Mouse (Mus musculus) macrophage (primary cell): ENCODE measurements at regions not wholly inside any gene's neighbourhood (a gene's known extent, or its start where the extent isn't known, plus 50 kb on each side); places are given as distances from the start of the nearest gene placed in this dataset.
"Not testable (repeated sequence)": the region's sequence is repeated elsewhere in the genome, so short reads cannot be mapped to it uniquely, and the experiment has no call there.

ENCODE experiments used
- H3K27ac ChIP-seq: fragments of 350-480 bp; formaldehyde crosslinking; 2 replicates; pipeline ENCODE4 v1.9.0; 2021
- H3K36me3 ChIP-seq: fragments of 350-480 bp; formaldehyde crosslinking; 2 replicates; pipeline ENCODE4 v1.9.0; 2021; ENCODE audit errors: inconsistent target
- H3K4me3 ChIP-seq: fragments of 350-480 bp; formaldehyde crosslinking; 2 replicates; pipeline ENCODE4 v1.9.0; 2021; ENCODE audit errors: inconsistent target
- H3K79me2 ChIP-seq: fragments of 350-480 bp; formaldehyde crosslinking; 2 replicates; pipeline ENCODE4 v1.9.0; 2021; ENCODE audit errors: inconsistent target
- WGBS: methylation state at CpG from one replicate; pipeline ENCODE4 v1.1.7; 2026; ENCODE audit warnings: inconsistent platforms; ENCODE audit not compliant: missing documents; 5-methylcytosine and 5-hydroxymethylcytosine counted together

DNA sequence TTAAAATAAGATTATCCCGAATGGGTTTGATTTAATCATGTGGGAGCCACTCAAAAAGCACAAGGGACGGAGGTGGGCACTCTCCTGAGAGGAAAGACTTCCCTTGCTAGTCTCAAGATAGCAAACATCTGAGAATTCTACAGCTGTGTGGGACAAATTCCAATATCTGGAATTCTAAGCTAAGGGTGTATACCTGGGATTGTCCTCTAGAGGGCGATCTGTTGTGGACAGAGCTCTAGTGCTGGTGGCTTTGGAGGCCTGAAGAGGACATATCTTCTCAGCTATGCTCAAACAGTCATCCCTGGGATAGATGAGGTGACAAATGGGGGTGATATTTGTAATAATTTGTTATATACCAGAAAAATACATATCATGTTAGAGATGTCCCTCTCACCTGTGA is 132.8 kb upstream of the Rasgrp1 start:
- no peak overlapping the region for H3K27ac ChIP-seq
- no peak overlapping the region for H3K4me3 ChIP-seq
- no peaks in the 10 kb centered on the region for H3K79me2 ChIP-seq
- 67% methylated on average over 3 of the region's 3 CpGs for WGBS
- no peaks in the 10 kb centered on the region for H3K36me3 ChIP-seq

DNA sequence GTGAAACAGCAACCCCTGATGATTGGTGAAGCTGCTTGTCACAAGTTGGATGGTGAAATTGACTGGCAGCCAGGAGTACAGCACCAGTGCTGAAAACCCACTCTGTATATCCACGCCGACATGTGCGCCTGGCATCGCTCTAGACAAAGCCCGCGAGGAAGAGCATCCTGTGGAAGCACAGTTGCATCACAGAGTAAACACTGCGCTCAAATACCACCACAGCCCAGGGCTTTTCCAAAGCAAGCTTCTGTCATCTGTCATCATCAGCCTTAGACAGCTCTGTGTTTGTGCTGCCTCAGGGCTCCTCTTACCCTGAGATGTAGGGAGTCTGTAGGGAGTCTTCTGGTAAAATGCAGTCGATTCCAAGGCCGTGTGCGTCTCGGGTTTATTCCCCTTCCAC is 134.7 kb upstream of the Rasgrp1 start:
- 92% methylated on average over 5 of the region's 11 CpGs for WGBS
- not testable (repeated sequence) for H3K36me3 ChIP-seq, H3K4me3 ChIP-seq, H3K79me2 ChIP-seq, H3K27ac ChIP-seq

DNA sequence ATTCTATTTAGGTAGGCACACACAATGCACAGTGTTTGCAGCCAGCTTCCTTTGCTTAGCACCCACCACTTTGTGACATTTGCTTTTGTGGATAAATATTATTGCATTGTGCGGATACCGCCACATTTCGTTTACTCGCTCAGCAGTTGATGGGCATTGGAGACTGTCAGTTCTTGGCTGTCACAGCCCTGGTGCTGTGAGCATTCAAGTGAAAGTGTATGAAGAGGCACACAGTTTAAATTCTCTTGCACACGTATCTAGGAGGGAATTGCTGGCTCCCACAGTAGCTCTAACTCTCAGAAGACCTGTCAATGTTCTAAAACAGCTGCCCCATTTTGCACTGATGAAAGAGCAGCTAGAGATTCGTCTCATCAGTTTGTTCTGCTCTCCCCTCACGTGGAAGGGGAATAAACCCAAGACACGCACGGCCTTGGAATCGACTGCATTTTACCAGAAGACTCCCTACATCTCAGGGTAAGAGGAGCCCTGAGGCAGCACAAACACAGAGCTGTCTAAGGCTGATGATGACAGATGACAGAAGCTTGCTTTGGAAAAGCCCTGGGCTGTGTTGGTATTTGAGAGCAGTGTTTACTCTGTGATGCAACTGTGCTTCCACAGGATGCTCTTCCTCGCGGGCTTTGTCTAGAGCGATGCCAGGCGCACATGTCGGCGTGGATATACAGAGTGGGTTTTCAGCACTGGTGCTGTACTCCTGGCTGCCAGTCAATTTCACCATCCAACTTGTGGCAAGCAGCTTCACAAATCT is 136.6 kb upstream of the Rasgrp1 start:
- 89% methylated on average over 12 of the region's 16 CpGs for WGBS
- H3K36me3 ChIP-seq, H3K27ac ChIP-seq, H3K4me3 ChIP-seq, H3K79me2 ChIP-seq: not testable (repeated sequence)

GRCm38 (mm10) chr2:117486447-117486846 is 143.6 kb upstream of the Rasgrp1 start:
- Histone ChIP-seq H3K4me3 (no peak overlapping the region), H3K79me2 (no peaks in the 10 kb centered on the region), H3K27ac (no peak overlapping the region), H3K36me3 (no peaks in the 10 kb centered on the region)
- 88% methylated on average over 2 of the region's 2 CpGs for WGBS

GRCm38 (mm10) chr2:117498565-117498964 is 155.8 kb upstream of the Rasgrp1 start:
- Histone ChIP-seq H3K27ac (no peak overlapping the region), H3K4me3 (no peak overlapping the region), H3K36me3 (no peaks in the 10 kb centered on the region), H3K79me2 (no peaks in the 10 kb centered on the region)
- 97% methylated on average over 5 of the region's 5 CpGs for WGBS

GRCm38 (mm10) chr2:117502611-117503010 is 159.8 kb upstream of the Rasgrp1 start:
- no peak overlapping the region for H3K4me3 ChIP-seq
- H3K36me3 ChIP-seq = no peaks in the 10 kb centered on the region
- H3K27ac ChIP-seq = no peak overlapping the region
- no peaks in the 10 kb centered on the region for H3K79me2 ChIP-seq

DNA sequence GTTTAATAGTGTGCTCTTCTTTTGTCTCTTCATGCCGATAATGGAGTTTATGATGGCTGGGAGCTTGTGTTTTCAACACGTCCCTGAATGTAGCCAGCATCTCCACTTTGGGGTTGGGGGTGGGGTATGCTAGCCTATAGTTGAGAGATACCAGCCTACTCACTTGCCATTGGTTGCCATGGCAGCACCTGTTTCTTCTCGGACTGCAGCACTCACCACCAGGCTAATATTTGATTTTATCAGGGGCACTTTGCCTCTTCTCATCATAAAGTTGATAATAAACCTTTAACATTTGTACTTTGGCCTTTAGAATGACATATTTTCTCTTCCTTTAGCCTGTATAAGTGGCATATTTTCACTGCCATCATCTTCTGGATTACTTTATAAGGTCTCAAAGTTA is 168.9 kb upstream of the Rasgrp1 start:
- no peaks in the 10 kb centered on the region for H3K36me3 ChIP-seq
- no peak overlapping the region for H3K27ac ChIP-seq
- no peak overlapping the region for H3K4me3 ChIP-seq
- no peaks in the 10 kb centered on the region for H3K79me2 ChIP-seq
- 85% methylated on average over 3 of the region's 3 CpGs for WGBS

- no peaks in the 10 kb centered on the region for H3K79me2 ChIP-seq
- H3K4me3 ChIP-seq = no peak overlapping the region
- H3K36me3 ChIP-seq = no peaks in the 10 kb centered on the region
- H3K27ac ChIP-seq = no peak overlapping the region
- 95% methylated on average over 9 of the region's 9 CpGs for WGBS
Observed at GRCm38 (mm10) chr2:117512551-117512950, 169.8 kb upstream of the Rasgrp1 start.

DNA sequence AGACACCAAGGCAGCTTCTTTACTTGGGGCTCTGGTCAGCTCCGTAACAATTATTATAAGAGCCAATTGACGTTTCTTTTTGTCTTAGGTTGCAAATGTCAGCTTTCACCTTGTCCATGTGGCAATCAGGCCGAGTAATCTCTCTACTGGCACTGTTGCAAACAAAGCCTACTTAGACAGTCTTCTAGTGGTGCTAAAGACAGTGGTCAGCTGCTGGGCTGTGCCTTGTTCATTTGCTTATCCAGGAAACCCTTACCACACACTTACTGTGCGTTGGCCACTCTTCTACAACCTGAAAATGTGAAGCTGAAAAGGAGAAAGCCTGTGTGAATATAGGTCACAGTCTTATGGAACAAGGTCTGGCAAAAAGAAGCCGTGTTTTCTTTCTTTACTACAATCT is 181.6 kb upstream of the Rasgrp1 start:
- 78% methylated on average over 4 of the region's 5 CpGs for WGBS
- H3K79me2 ChIP-seq = no peaks in the 10 kb centered on the region
- no peaks in the 10 kb centered on the region for H3K36me3 ChIP-seq
- no peak overlapping the region for H3K27ac ChIP-seq
- no peak overlapping the region for H3K4me3 ChIP-seq

- WGBS = 80% methylated on average over 5 of the region's 5 CpGs
- H3K27ac ChIP-seq = no peak overlapping the region
- no peak overlapping the region for H3K4me3 ChIP-seq
- H3K36me3 ChIP-seq = no peaks in the 10 kb centered on the region
- H3K79me2 ChIP-seq = no peaks in the 10 kb centered on the region
Observed at GRCm38 (mm10) chr2:117538865-117539264, 196.1 kb upstream of the Rasgrp1 start.

GRCm38 (mm10) chr2:117539285-117539684 is 196.5 kb upstream of the Rasgrp1 start:
- no peak overlapping the region for H3K4me3 ChIP-seq
- H3K36me3 ChIP-seq = no peaks in the 10 kb centered on the region
- no peak overlapping the region for H3K27ac ChIP-seq
- no peaks in the 10 kb centered on the region for H3K79me2 ChIP-seq
- 94% methylated on average over 3 of the region's 3 CpGs for WGBS

DNA sequence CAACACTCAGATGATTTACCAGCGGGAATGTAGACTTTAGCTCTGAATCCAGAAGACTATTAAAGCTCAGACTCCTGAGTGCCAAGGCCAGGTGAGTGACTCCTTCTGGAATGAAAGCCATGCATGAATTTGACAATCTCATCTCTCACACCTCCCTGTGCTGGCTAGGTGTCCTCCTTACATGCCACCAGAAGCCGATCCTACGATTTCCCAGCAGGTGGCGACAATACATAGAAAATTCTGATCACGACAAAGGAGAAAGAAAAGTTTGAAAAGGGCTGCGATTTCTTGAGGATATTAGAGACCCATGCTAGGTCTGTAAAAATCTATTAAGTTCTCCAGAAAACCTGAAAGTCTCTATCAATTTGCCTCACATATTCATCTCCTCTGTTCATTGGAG is 198.7 kb upstream of the Rasgrp1 start:
- Histone ChIP-seq H3K36me3 (no peaks in the 10 kb centered on the region), H3K4me3 (no peak overlapping the region), H3K79me2 (no peaks in the 10 kb centered on the region), H3K27ac (no peak overlapping the region)
- 19% methylated on average over 6 of the region's 6 CpGs for WGBS

GRCm38 (mm10) chr2:117542298-117542697 is 199.5 kb upstream of the Rasgrp1 start:
- 80% methylated on average over 4 of the region's 4 CpGs for WGBS
- H3K36me3 ChIP-seq = no peaks in the 10 kb centered on the region
- H3K27ac ChIP-seq = no peak overlapping the region
- no peaks in the 10 kb centered on the region for H3K79me2 ChIP-seq
- no peak overlapping the region for H3K4me3 ChIP-seq

DNA sequence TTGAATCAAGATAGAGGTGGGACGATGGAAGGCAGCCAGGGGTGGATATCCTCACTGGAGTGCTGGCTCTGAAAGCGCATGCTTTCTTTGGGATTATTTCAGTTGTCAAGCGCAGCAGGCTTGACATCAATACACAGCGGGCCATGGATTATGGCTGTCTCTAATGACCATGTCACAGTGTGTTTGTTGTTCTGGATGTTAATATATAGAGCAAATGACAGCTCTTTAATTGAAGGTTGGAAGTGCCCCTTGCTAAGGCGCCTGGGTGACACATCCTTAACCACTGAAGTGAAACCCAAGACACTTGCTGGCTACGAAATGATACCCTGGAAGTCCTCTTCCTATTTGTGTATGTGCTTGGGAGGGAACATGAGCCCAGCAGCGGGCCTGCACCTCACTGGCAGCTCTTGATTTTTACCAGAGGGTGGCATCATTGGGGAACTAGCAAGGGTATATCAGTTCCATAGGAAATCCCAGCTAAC is 200.5 kb upstream of the Rasgrp1 start:
- Histone ChIP-seq H3K36me3 (no peaks in the 10 kb centered on the region), H3K27ac (no peak overlapping the region), H3K4me3 (no peak overlapping the region), H3K79me2 (no peaks in the 10 kb centered on the region)
- WGBS = 85% methylated on average over 7 of the region's 7 CpGs

DNA sequence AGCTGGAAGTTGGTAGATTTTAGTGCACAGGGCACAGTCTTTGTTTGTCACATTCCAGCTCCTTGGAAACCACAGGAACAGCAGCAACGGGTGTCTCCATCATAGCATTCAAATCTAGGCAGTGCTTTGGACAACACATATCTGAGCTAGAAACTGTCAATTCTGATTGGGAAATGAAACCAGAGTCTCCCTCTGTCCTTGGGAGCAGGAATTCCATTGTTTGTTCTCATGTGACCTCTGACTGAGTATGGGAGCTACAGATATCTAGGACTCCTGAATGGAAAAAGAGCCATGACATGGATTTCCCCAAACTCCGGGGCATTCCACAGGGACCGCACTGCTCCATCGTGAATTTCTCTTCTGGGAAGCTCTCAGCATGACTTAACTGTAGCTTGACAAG is 205.5 kb upstream of the Rasgrp1 start:
- no peak overlapping the region for H3K4me3 ChIP-seq
- H3K36me3 ChIP-seq = no peaks in the 10 kb centered on the region
- no peak overlapping the region for H3K27ac ChIP-seq
- H3K79me2 ChIP-seq = no peaks in the 10 kb centered on the region
- 82% methylated on average over 4 of the region's 4 CpGs for WGBS

DNA sequence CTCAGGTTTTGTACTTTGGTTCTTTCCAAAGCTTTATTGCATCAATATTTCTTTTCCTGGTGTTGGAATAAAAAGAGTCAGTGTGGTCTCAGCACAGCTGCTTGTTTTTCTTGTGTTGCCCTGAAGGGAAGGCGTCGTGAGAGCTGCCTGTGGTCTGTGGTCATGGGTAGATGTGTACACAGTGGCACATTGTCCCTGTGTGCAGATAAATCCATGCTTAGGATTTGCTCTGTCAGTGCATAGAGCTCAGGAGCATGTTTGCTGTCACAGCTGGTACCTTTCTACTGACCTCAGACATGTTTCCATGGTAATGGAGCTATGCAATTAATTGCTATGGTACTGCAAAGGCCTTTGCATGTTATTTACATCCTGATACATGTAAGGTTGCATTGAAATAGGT is 213.5 kb upstream of the Rasgrp1 start:
- Histone ChIP-seq H3K79me2 (no peaks in the 10 kb centered on the region), H3K4me3 (no peak overlapping the region), H3K27ac (no peak overlapping the region), H3K36me3 (no peaks in the 10 kb centered on the region)
- WGBS = 71% methylated on average over 2 of the region's 2 CpGs
